Mouse (Mus musculus) hindbrain, postnatal 0 days (tissue): ENCODE results near the gene Ube2s. TPM values are rescaled to one million over a fixed set of nuclear protein-coding genes. Genes with fewer than 3 reads are reported as not detected.

Experiments used
- ATAC-seq: fragments of 200-750 bp; cut with Nextera tagmentation; 2 replicates; pipeline ENCODE4 v1.8.0; 2017; ENCODE audit warnings: mild to moderate bottlenecking, moderate TSS enrichment, moderate library complexity
- DNase-seq: peaks from one replicate; pipeline ENCODE4 v3.0.0-alpha.2; 2015; ENCODE audit warnings: low spot score
- H3K27ac ChIP-seq: fragments of 300-500 bp; sonication (generic); 2 replicates; pipeline ENCODE4 v1.5.1; 2014; ENCODE audit warnings: mild to moderate bottlenecking
- H3K27me3 ChIP-seq: fragments of 300-500 bp; sonication (generic); 2 replicates; pipeline ENCODE4 v1.6.1; 2014; ENCODE audit warnings: low read length, mixed read lengths; ENCODE audit not compliant: insufficient read depth
- H3K36me3 ChIP-seq: fragments of 300-500 bp; sonication (generic); 2 replicates; pipeline ENCODE4 v1.6.1; 2014; ENCODE audit warnings: low read length, mixed read lengths; ENCODE audit not compliant: insufficient read depth
- H3K4me1 ChIP-seq: fragments of 300-500 bp; sonication (generic); 2 replicates; pipeline ENCODE4 v1.6.1; 2014; ENCODE audit warnings: antibody characterized with exemption, low read length, mixed read lengths; ENCODE audit not compliant: insufficient read depth
- H3K4me2 ChIP-seq: fragments of 300-500 bp; sonication (generic); 2 replicates; pipeline ENCODE4 v1.6.1; 2014; ENCODE audit warnings: low read depth, mild to moderate bottlenecking, low read length, moderate library complexity, mixed read lengths
- H3K4me3 ChIP-seq: fragments of 300-500 bp; sonication (generic); 2 replicates; pipeline ENCODE4 v1.5.1; 2014; ENCODE audit warnings: low read length
- H3K9ac ChIP-seq: fragments of 300-500 bp; sonication (generic); replicated peaks from 2 replicates; pipeline ENCODE4 v1.6.1; 2014; ENCODE audit warnings: mild to moderate bottlenecking, low read length, moderate library complexity, mixed read lengths
- H3K9me3 ChIP-seq: fragments of 300-500 bp; sonication (generic); 2 replicates; pipeline ENCODE4 v1.6.1; 2016; ENCODE audit warnings: low read length, mixed read lengths
- CTCF ChIP-seq: IDR thresholded peaks from 2 replicates; pipeline ENCODE4 v1.5.1; 2016; ENCODE audit warnings: antibody characterized with exemption, control low read depth, low read depth
- WGBS: fragments of 180-500 bp; shearing (Covaris S2); extraction: QIAGEN DNeasy Blood & Tissue Kit; methylation state at CpG from one replicate; pipeline ENCODE4 v1.1.7; 2014; 5-methylcytosine and 5-hydroxymethylcytosine counted together
- polyA plus RNA-seq: library from polyadenylated mRNA; unstranded; fragments of >200 nt; fragmentation: Nextera tagmentation; extraction: Ambion mirVana; gene quantifications from 2 replicates; pipeline ENCODE4 v1.2.1, GENCODE M21; 2015
- total RNA-seq: library from RNA; depleted of rRNA; stranded (reverse); fragments of >200 nt; gene quantifications from 2 replicates; pipeline ENCODE4 v1.2.3, GENCODE M21; 2014; rRNA removed

Ube2s gene
- total and polyA plus RNA-seq, 2 experiments from 2014 or later = 223 to 324 TPM

GRCm38 (mm10) chr7:4746326-4746980 is 65.9 kb downstream of the Ube2s start:
- H3K27me3 ChIP-seq = no peaks in the 10 kb centered on the region
- no peak overlapping the region for H3K4me2 ChIP-seq
- no peak overlapping the region for H3K27ac ChIP-seq
- peaks cover 9% of the 10 kb centered on the region for H3K4me1 ChIP-seq
- no peak overlapping the region for H3K9ac ChIP-seq
- no peak for ATAC-seq
- no peak for TF ChIP-seq CTCF
- H3K4me3 ChIP-seq = no peak overlapping the region
- no peaks in the 10 kb centered on the region for H3K36me3 ChIP-seq
- WGBS = 81% methylated on average over 22 of the region's 22 CpGs
- DNase-seq = no peak
- no peaks in the 10 kb centered on the region for H3K9me3 ChIP-seq

GRCm38 (mm10) chr7:4744886-4745285 is 67.5 kb downstream of the Ube2s start:
- Histone ChIP-seq H3K4me1 (peaks cover 15% of the 10 kb centered on the region), H3K9me3 (no peaks in the 10 kb centered on the region), H3K9ac (no peak overlapping the region), H3K27ac (no peak overlapping the region), H3K36me3 (no peaks in the 10 kb centered on the region), H3K4me2 (no peak overlapping the region), H3K27me3 (no peaks in the 10 kb centered on the region), H3K4me3 (no peak overlapping the region)
- no peak for TF ChIP-seq CTCF
- WGBS = 98% methylated on average over 6 of the region's 6 CpGs
- ATAC-seq (no peak), DNase-seq (no peak)

Other genes with a start within 250 kb of the Ube2s start
Only the 30 nearest of the 32 such genes appear.
- 0.54 and 0.99 TPM in 2 replicates for gene Ptprh, start 208.5 kb downstream of the Ube2s start, total RNA-seq
- 0.52 and 0.74 TPM in 2 replicates for gene Ptprh, start 208.5 kb downstream of the Ube2s start, polyA plus RNA-seq
- gene Tmem86b, start 181.2 kb downstream of the Ube2s start, total RNA-seq = 14.2 and 17.4 TPM in 2 replicates
- gene Tmem86b, start 181.2 kb downstream of the Ube2s start, polyA plus RNA-seq = 1.1 and 1.5 TPM in 2 replicates
- gene Ppp6r1, start 153.6 kb downstream of the Ube2s start, total RNA-seq = 136 and 142 TPM in 2 replicates
- gene Ppp6r1, start 153.6 kb downstream of the Ube2s start, polyA plus RNA-seq = 9.4 and 10.3 TPM in 2 replicates
- 259 and 288 TPM in 2 replicates for gene Hspbp1, start 127.5 kb downstream of the Ube2s start, total RNA-seq
- gene Hspbp1, start 127.5 kb downstream of the Ube2s start, polyA plus RNA-seq = 172 and 174 TPM in 2 replicates
- gene Brsk1, start 122.0 kb downstream of the Ube2s start, total RNA-seq = 195 and 217 TPM in 2 replicates
- gene Brsk1, start 122.0 kb downstream of the Ube2s start, polyA plus RNA-seq = 6.7 and 7.1 TPM in 2 replicates
- gene Tmem150b, start 87.3 kb downstream of the Ube2s start, total RNA-seq = not detected in 2 replicates
- 0.13 TPM in 2 replicates for gene Tmem150b, start 87.3 kb downstream of the Ube2s start, polyA plus RNA-seq
- gene Kmt5c, start 72.5 kb downstream of the Ube2s start, total RNA-seq = 29.3 and 39.5 TPM in 2 replicates
- gene Kmt5c, start 72.5 kb downstream of the Ube2s start, polyA plus RNA-seq = 30.7 and 36.5 TPM in 2 replicates
- gene Cox6b2, start 59.5 kb downstream of the Ube2s start, total RNA-seq = 10.6 and 37.2 TPM in 2 replicates
- gene Cox6b2, start 59.5 kb downstream of the Ube2s start, polyA plus RNA-seq = 47.0 and 50.1 TPM in 2 replicates
- not detected in 2 replicates for gene Fam71e2, start 41.3 kb downstream of the Ube2s start, total RNA-seq
- gene Fam71e2, start 41.3 kb downstream of the Ube2s start, polyA plus RNA-seq = not detected in 2 replicates
- gene Il11, start 29.7 kb downstream of the Ube2s start, total RNA-seq = 2.0 TPM in 1 of 2 replicates, not detected in the other
- gene Il11, start 29.7 kb downstream of the Ube2s start, polyA plus RNA-seq = 1.1 and 1.3 TPM in 2 replicates
- not detected in 2 replicates for gene Tmem190, start 29.7 kb downstream of the Ube2s start, total RNA-seq
- gene Tmem190, start 29.7 kb downstream of the Ube2s start, polyA plus RNA-seq = 0.53 TPM in 1 of 2 replicates, not detected in the other
- 13.7 and 13.9 TPM in 2 replicates for gene Tmem238, start 22.9 kb downstream of the Ube2s start, total RNA-seq
- gene Tmem238, start 22.9 kb downstream of the Ube2s start, polyA plus RNA-seq = 16.8 and 18.2 TPM in 2 replicates
- gene Rpl28, start 19.7 kb downstream of the Ube2s start, total RNA-seq = 145 and 147 TPM in 2 replicates
- gene Rpl28, start 19.7 kb downstream of the Ube2s start, polyA plus RNA-seq = 304 and 315 TPM in 2 replicates
- 46.3 and 49.3 TPM in 2 replicates for gene Shisa7, start 32.1 kb upstream of the Ube2s start, total RNA-seq
- gene Shisa7, start 32.1 kb upstream of the Ube2s start, polyA plus RNA-seq = 5.7 and 6.9 TPM in 2 replicates
- gene Isoc2b, start 57.7 kb upstream of the Ube2s start, total RNA-seq = 2.2 and 3.1 TPM in 2 replicates
- 3.5 and 3.7 TPM in 2 replicates for gene Isoc2b, start 57.7 kb upstream of the Ube2s start, polyA plus RNA-seq
- 8.3 and 12.2 TPM in 2 replicates for gene Isoc2a, start 64.6 kb upstream of the Ube2s start, total RNA-seq
- 0.43 and 0.76 TPM in 2 replicates for gene Isoc2a, start 64.6 kb upstream of the Ube2s start, polyA plus RNA-seq
- gene Gm36210, start 93.9 kb upstream of the Ube2s start, total RNA-seq = 0.31 and 3.3 TPM in 2 replicates
- 0.30 and 0.45 TPM in 2 replicates for gene Gm36210, start 93.9 kb upstream of the Ube2s start, polyA plus RNA-seq
- gene Zfp628, start 102.6 kb upstream of the Ube2s start, total RNA-seq = 12.5 and 12.7 TPM in 2 replicates
- 5.2 and 5.7 TPM in 2 replicates for gene Zfp628, start 102.6 kb upstream of the Ube2s start, polyA plus RNA-seq
- gene Nat14, start 109.4 kb upstream of the Ube2s start, total RNA-seq = 24.2 and 32.3 TPM in 2 replicates
- 27.5 and 29.4 TPM in 2 replicates for gene Nat14, start 109.4 kb upstream of the Ube2s start, polyA plus RNA-seq
- gene Ssc5d, start 113.2 kb upstream of the Ube2s start, total RNA-seq = 2.5 and 2.8 TPM in 2 replicates
- gene Ssc5d, start 113.2 kb upstream of the Ube2s start, polyA plus RNA-seq = 0.77 and 1.0 TPM in 2 replicates
- 0.31 TPM in 1 of 2 replicates, not detected in the other for gene Sbk2, start 151.8 kb upstream of the Ube2s start, total RNA-seq
- gene Sbk2, start 151.8 kb upstream of the Ube2s start, polyA plus RNA-seq = not detected in 2 replicates
- 0.31 and 0.72 TPM in 2 replicates for gene Sbk3, start 158.6 kb upstream of the Ube2s start, total RNA-seq
- 0.23 and 0.31 TPM in 2 replicates for gene Sbk3, start 158.6 kb upstream of the Ube2s start, polyA plus RNA-seq
- gene Zfp579, start 183.6 kb upstream of the Ube2s start, total RNA-seq = 65.7 and 113 TPM in 2 replicates
- 37.4 and 40.2 TPM in 2 replicates for gene Zfp579, start 183.6 kb upstream of the Ube2s start, polyA plus RNA-seq
- gene Zfp524, start 201.8 kb upstream of the Ube2s start, total RNA-seq = 4.3 and 7.2 TPM in 2 replicates
- gene Zfp524, start 201.8 kb upstream of the Ube2s start, polyA plus RNA-seq = 4.2 and 5.1 TPM in 2 replicates
- gene Fiz1, start 202.1 kb upstream of the Ube2s start, total RNA-seq = 41.1 and 44.0 TPM in 2 replicates
- 27.6 and 29.1 TPM in 2 replicates for gene Fiz1, start 202.1 kb upstream of the Ube2s start, polyA plus RNA-seq
- gene Gm44973, start 202.9 kb upstream of the Ube2s start, total RNA-seq = not detected in 2 replicates
- gene Gm44973, start 202.9 kb upstream of the Ube2s start, polyA plus RNA-seq = 2.3 and 3.0 TPM in 2 replicates
- gene Zfp865, start 207.8 kb upstream of the Ube2s start, total RNA-seq = 41.5 and 43.2 TPM in 2 replicates
- gene Zfp865, start 207.8 kb upstream of the Ube2s start, polyA plus RNA-seq = 5.4 TPM in 2 replicates
- 39.6 and 76.5 TPM in 2 replicates for gene Ccdc106, start 208.0 kb upstream of the Ube2s start, total RNA-seq
- 61.6 and 62.1 TPM in 2 replicates for gene Ccdc106, start 208.0 kb upstream of the Ube2s start, polyA plus RNA-seq
- gene 4632433K11Rik, start 221.5 kb upstream of the Ube2s start, total RNA-seq = not detected in 2 replicates
- gene 4632433K11Rik, start 221.5 kb upstream of the Ube2s start, polyA plus RNA-seq = not detected in 2 replicates
- gene Zfp784, start 225.9 kb upstream of the Ube2s start, total RNA-seq = 6.0 and 6.8 TPM in 2 replicates
- gene Zfp784, start 225.9 kb upstream of the Ube2s start, polyA plus RNA-seq = 4.5 and 5.6 TPM in 2 replicates